ENCODE assay signal across 8 mouse cellular contexts in the genomic region with DNA sequence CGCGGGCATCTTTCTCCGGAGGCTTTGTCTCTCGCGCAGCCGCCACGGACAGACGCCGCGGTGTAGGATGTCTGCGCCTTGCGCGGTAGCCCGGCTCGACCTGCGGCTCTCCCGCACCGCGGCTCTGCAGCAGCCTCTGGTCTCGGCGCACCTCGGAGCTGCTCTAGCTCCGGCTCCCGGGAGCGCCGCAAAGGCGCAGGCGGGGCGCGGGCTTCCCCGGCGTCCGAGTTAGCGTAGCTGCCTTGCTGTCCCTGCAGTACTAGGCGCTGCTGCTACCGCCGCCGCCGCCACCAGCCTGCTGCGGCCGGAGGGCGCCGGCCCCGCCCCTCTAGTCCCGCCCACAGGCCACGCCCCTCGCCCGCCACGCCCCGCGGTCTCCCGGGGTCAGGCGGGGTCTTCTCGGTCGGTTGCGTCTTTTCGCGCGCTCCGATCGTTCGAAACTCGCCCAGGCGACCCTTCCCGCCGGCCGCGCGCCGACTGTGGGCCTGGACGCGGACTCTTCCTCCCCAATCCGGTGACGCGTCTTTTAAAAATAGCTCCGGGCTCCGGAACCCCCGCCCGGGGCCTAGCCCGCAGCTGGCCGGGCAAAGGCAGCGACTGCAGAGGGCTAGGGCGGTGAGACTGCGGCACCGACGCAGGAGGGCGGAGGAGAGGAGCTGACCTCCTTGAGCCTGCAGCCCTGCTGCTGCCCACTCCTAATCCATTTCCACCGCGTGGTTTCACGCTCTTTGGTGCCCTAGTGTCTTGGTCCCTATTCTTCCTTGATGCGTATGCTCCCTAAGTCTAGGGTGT. TPM values are rescaled to one million over a fixed set of nuclear protein-coding genes. Genes with fewer than 3 reads are reported as not detected.
A peak's percentile ranks its signal among the peaks of the same experiment; 100 is the strongest.
DNase-seq lines count a peak whose midpoint lies in the region; ATAC-seq and TF ChIP-seq lines count a peak whose summit lies in the region.

A gene (minus strand): TSS at position 352 of the 792 bp plus-strand sequence.

- H3K9ac ChIP-seq in forebrain, embryonic 15.5 days (replicated peaks) = peak within 1 kb of the TSS; percentile 99
- peak within 1 kb of the TSS; percentile 67 for H3K9ac ChIP-seq in liver, postnatal 0 days (replicated peaks)
- H3K9ac ChIP-seq in neural tube, embryonic 12.5 days = peak within 1 kb of the TSS; percentile 98
- peak within 1 kb of the TSS; percentile 85 for H3K9ac ChIP-seq in stomach, postnatal 0 days (ENCODE audit: low read length)

- peaks cover 9% of the 10 kb centered on the region; the same call in 1 of the 2 replicates for H3K36me3 ChIP-seq in forebrain, embryonic 15.5 days
- no peaks in the 10 kb centered on the region for H3K36me3 ChIP-seq in liver, postnatal 0 days (replicated peaks; ENCODE audit: insufficient read depth, low read length)
- H3K36me3 ChIP-seq in neural tube, embryonic 12.5 days = peaks cover 8% of the 10 kb centered on the region
- H3K36me3 ChIP-seq in stomach, postnatal 0 days (ENCODE audit: control insufficient read depth, insufficient read depth, low read length) = no peaks in the 10 kb centered on the region

- no peaks in the 10 kb centered on the region for H3K9me3 ChIP-seq in forebrain, embryonic 15.5 days
- H3K9me3 ChIP-seq in liver, postnatal 0 days (ENCODE audit: low read length) = no peaks in the 10 kb centered on the region
- no peaks in the 10 kb centered on the region for H3K9me3 ChIP-seq in neural tube, embryonic 12.5 days
- no peaks in the 10 kb centered on the region for H3K9me3 ChIP-seq in stomach, postnatal 0 days (ENCODE audit: control insufficient read depth, low read length)

- intact Hi-C loops in heart, postnatal 10 days (cut with DNase I) = loop anchor here (2.0 to 10.0 kb wide), 2 partner anchors 43 to 347 kb away; no protein-coding TSS in a partner anchor

- H3K27ac ChIP-seq in forebrain, embryonic 15.5 days (replicated peaks) = peak within 1 kb of the TSS; percentile 98
- H3K27ac ChIP-seq in liver, postnatal 0 days (ENCODE audit: low read depth) = peak within 1 kb of the TSS; percentile 77
- peak within 1 kb of the TSS; percentile 96 for H3K27ac ChIP-seq in neural tube, embryonic 12.5 days
- H3K27ac ChIP-seq in stomach, postnatal 0 days (replicated peaks) = peak within 1 kb of the TSS; percentile 81

- peak; percentile 70 to 74 for DNase-seq in CD8-positive naive resting alpha-beta T cell, adult 2 months (ENCODE audit: low read depth in 2 of 2, low spot score in 2 of 2)
- DNase-seq in c-Kit-positive CD71-negative TER-119-negative erythroid progenitor cells, embryonic 14.5 days (ENCODE audit: low read depth) = peak; percentile 65
- DNase-seq in heart, postnatal 10 days = peak; percentile 93 to 94
- DNase-seq in kidney, postnatal 4 days = peak; percentile 91 to 94
- DNase-seq in liver, postnatal 0 days = peak; percentile 81
- peak; percentile 85 for DNase-seq in stomach, postnatal 0 days (ENCODE audit: low spot score)

- peak within 1 kb of the TSS; percentile 83 for H3K4me3 ChIP-seq in forebrain, embryonic 15.5 days
- H3K4me3 ChIP-seq in liver, postnatal 0 days (ENCODE audit: low read depth, low read length) = peak within 1 kb of the TSS; percentile 69
- peak within 1 kb of the TSS; percentile 99 for H3K4me3 ChIP-seq in neural tube, embryonic 12.5 days
- H3K4me3 ChIP-seq in stomach, postnatal 0 days (ENCODE audit: low read depth, low read length) = peak within 1 kb of the TSS; percentile 80

- WGBS in forebrain, embryonic 15.5 days = 1% methylated on average over 91 of the region's 91 CpGs
- 4% methylated on average over 76 of the region's 91 CpGs for WGBS in liver, postnatal 0 days (ENCODE audit: insufficient replicate concordance)
- under 1% methylated on average over 91 of the region's 91 CpGs for WGBS in neural tube, embryonic 12.5 days
- 2% methylated on average over 82 of the region's 91 CpGs for WGBS in stomach, postnatal 0 days

- peaks cover 37% of the 10 kb centered on the region for H3K4me1 ChIP-seq in forebrain, embryonic 15.5 days
- H3K4me1 ChIP-seq in liver, postnatal 0 days (ENCODE audit: insufficient read depth) = peaks cover 5% of the 10 kb centered on the region; the same call in 1 of the 2 replicates
- H3K4me1 ChIP-seq in neural tube, embryonic 12.5 days = peaks cover 29% of the 10 kb centered on the region
- H3K4me1 ChIP-seq in stomach, postnatal 0 days (replicated peaks; ENCODE audit: control insufficient read depth, insufficient read depth) = peaks cover 5% of the 10 kb centered on the region

- TF ChIP-seq CTCF in liver, postnatal 0 days (IDR thresholded peaks at IDR 0.05; ENCODE audit: low read depth) = no peak
- peak; percentile 32; the same call in 1 of the 2 replicates for TF ChIP-seq CTCF in stomach, postnatal 0 days (IDR thresholded peaks at IDR 0.05; ENCODE audit: low read depth)

- no peak for TF ChIP-seq EP300 in liver, postnatal 0 days (IDR thresholded peaks at IDR 0.05; ENCODE audit: low read depth)
- TF ChIP-seq EP300 in stomach, postnatal 0 days (optimal IDR thresholded peaks at IDR 0.05) = no peak

- no peaks in the 10 kb centered on the region for H3K27me3 ChIP-seq in forebrain, embryonic 15.5 days
- peaks cover 27% of the 10 kb centered on the region for H3K27me3 ChIP-seq in liver, postnatal 0 days (ENCODE audit: insufficient read depth, low read length)
- H3K27me3 ChIP-seq in neural tube, embryonic 12.5 days (replicated peaks) = no peaks in the 10 kb centered on the region
- H3K27me3 ChIP-seq in stomach, postnatal 0 days (ENCODE audit: control insufficient read depth, insufficient read depth, low read length) = no peaks in the 10 kb centered on the region

- peak; percentile 83 for ATAC-seq in forebrain, embryonic 15.5 days (replicated peaks)
- peak; percentile 77 for ATAC-seq in liver, postnatal 0 days
- ATAC-seq in neural tube, embryonic 12.5 days (ENCODE audit: low FRiP score, low read depth) = peak; percentile 83
- peak; percentile 84 for ATAC-seq in stomach, postnatal 0 days (ENCODE audit: low FRiP score, low TSS enrichment)

- H3K4me2 ChIP-seq in forebrain, embryonic 15.5 days (replicated peaks) = peak within 1 kb of the TSS; percentile 85
- H3K4me2 ChIP-seq in liver, postnatal 0 days (ENCODE audit: low read depth, low read length) = peak within 1 kb of the TSS; percentile 92
- peak within 1 kb of the TSS; percentile 69 for H3K4me2 ChIP-seq in neural tube, embryonic 12.5 days (replicated peaks)
- H3K4me2 ChIP-seq in stomach, postnatal 0 days (replicated peaks; ENCODE audit: low read depth) = peak within 1 kb of the TSS; percentile 92

RNA-seq across cellular contexts. Expression of the gene that starts here (rescaled TPM):
- 38.1 and 42.4 TPM in 2 replicates for polyA plus RNA-seq in forebrain, embryonic 15.5 days (2015; fragmentation: Nextera tagmentation; extraction: Ambion mirVana)
- total RNA-seq in heart, postnatal 10 days (2021) = 10 to 100 TPM; 18.8 to 21.0 TPM
- polyA plus RNA-seq in liver, postnatal 0 days (2015; fragmentation: Nextera tagmentation; extraction: Ambion mirVana) = 1.5 and 1.7 TPM in 2 replicates
- 44.0 and 47.5 TPM in 2 replicates for polyA plus RNA-seq in neural tube, embryonic 12.5 days (2016; fragmentation: Nextera tagmentation; extraction: Ambion mirVana)
- polyA plus RNA-seq in stomach, postnatal 0 days (2015; fragmentation: Nextera tagmentation; extraction: Ambion mirVana) = 5.7 and 5.8 TPM in 2 replicates

Comparison
In these comparisons a context has a peak if more than half of its experiments do, and no peak if none do; other contexts are left out.
1. Peak in every context shown above with its lines: DNase-seq, ATAC-seq, H3K4me3 ChIP-seq and H3K27ac ChIP-seq.